Comparison of ENCODE assay signal across 10 mouse cellular contexts in genomic region chr11:75227632-75228031, GRCm38 (mm10).
"Had no signal": no experiment of that assay in that cellular context is flagged by ENCODE, and none has a peak within 500 bp of the region (broad histone marks: within the 10 kb centered on the region; RNA-seq: fewer than 3 reads in every experiment).

No protein-coding gene starts in this region.

- H3K36me3 ChIP-seq: limb, embryonic 10.5 days; liver, embryonic 15.5 days; midbrain, embryonic 10.5 days had no signal

- H3K4me3 ChIP-seq: limb, embryonic 10.5 days; liver, embryonic 15.5 days; midbrain, embryonic 10.5 days had no signal

- H3K9ac ChIP-seq: liver, embryonic 15.5 days had no signal

- H3K27ac ChIP-seq: limb, embryonic 10.5 days; liver, embryonic 15.5 days; midbrain, embryonic 10.5 days had no signal

- DNase-seq: kidney, adult 8-10 months; lung, adult 2 months; lung, postnatal 36 days; right cerebral cortex, postnatal 14 days had no signal

- ATAC-seq: intestine, postnatal 0 days; lung, postnatal 0 days; midbrain, embryonic 16.5 days had no signal
